Mouse (Mus musculus): Measurements from ENCODE around the gene Tmem205.

Gene Tmem205

GRCm38 (mm10) chr9:21944267-21944666, 16.9 kb upstream of the Tmem205 start:
- no peak for DNase-seq (ENCODE audit: low spot score)

- no peak for DNase-seq (ENCODE audit: low spot score)
Observed at GRCm38 (mm10) chr9:21943638-21944037, 16.3 kb upstream of the Tmem205 start.

GRCm38 (mm10) chr9:21943046-21943445, 15.7 kb upstream of the Tmem205 start:
- DNase-seq (ENCODE audit: low spot score) = no peak

GRCm38 (mm10) chr9:21938234-21938855, 11.0 kb upstream of the Tmem205 start:
- no peak for DNase-seq (ENCODE audit: low spot score)

- no peak for DNase-seq (ENCODE audit: low spot score)
Observed at GRCm38 (mm10) chr9:21937711-21938175, 10.4 kb upstream of the Tmem205 start.

- DNase-seq (ENCODE audit: low spot score) = peak; percentile 96
Observed at GRCm38 (mm10) chr9:21936692-21937570, 9.6 kb upstream of the Tmem205 start, which contains the start of gene Plppr2. Gene Plppr2 (plus strand): TSS chr9:21937033.

GRCm38 (mm10) chr9:21935466-21936131, 8.2 kb upstream of the Tmem205 start:
- DNase-seq (ENCODE audit: low spot score) = no peak

GRCm38 (mm10) chr9:21934021-21934420, 6.7 kb upstream of the Tmem205 start:
- DNase-seq (ENCODE audit: low spot score) = no peak

GRCm38 (mm10) chr9:21932445-21933137, 5.2 kb upstream of the Tmem205 start:
- no peak for DNase-seq (ENCODE audit: low spot score)

- DNase-seq (ENCODE audit: low spot score) = no peak
Observed at GRCm38 (mm10) chr9:21932006-21932405, 4.7 kb upstream of the Tmem205 start.

GRCm38 (mm10) chr9:21929208-21929607, 1.9 kb upstream of the Tmem205 start:
- DNase-seq (ENCODE audit: low spot score) = no peak

- no peak for DNase-seq (ENCODE audit: low spot score)
Observed at GRCm38 (mm10) chr9:21926784-21927183, 572 bp downstream of the Tmem205 start.

- DNase-seq (ENCODE audit: low spot score) = no peak
Observed at GRCm38 (mm10) chr9:21926155-21926554, 1.2 kb downstream of the Tmem205 start.

GRCm38 (mm10) chr9:21925506-21925905, 1.9 kb downstream of the Tmem205 start:
- DNase-seq (ENCODE audit: low spot score) = no peak

- DNase-seq (ENCODE audit: low spot score) = no peak
Observed at GRCm38 (mm10) chr9:21925034-21925433, 2.3 kb downstream of the Tmem205 start.

- peak; percentile 85 for DNase-seq (ENCODE audit: low spot score)
Observed at GRCm38 (mm10) chr9:21924099-21924493, 3.3 kb downstream of the Tmem205 start.

- no peak for DNase-seq (ENCODE audit: low spot score)
Observed at GRCm38 (mm10) chr9:21923490-21924098, 3.8 kb downstream of the Tmem205 start.

GRCm38 (mm10) chr9:21923036-21923435, 4.3 kb downstream of the Tmem205 start:
- no peak for DNase-seq (ENCODE audit: low spot score)

GRCm38 (mm10) chr9:21918692-21919384, 8.5 kb downstream of the Tmem205 start:
- no peak for DNase-seq (ENCODE audit: low spot score)

- peak; percentile 97 for DNase-seq (ENCODE audit: low spot score)
Observed at GRCm38 (mm10) chr9:21918035-21918592, 9.2 kb downstream of the Tmem205 start, which contains the start of gene Rab3d. Gene Rab3d (minus strand): TSS chr9:21918192.

All from ovary, postnatal 36 days (tissue).